Mouse (Mus musculus): ENCODE measurements around the gene Susd3.

GRCm38 (mm10) chr13:49192156-49192855 lies 56.2 kb downstream of the Susd3 start:
- TF ChIP-seq CTCF (IDR thresholded peaks at IDR 0.05; ENCODE audit: low read depth, low read length) (no peak), POLR2A (IDR thresholded peaks at IDR 0.05; ENCODE audit: borderline replicate concordance, low read depth, low read length) (no peak)

All from bone marrow macrophage, adult 2 months (primary cell).